Mouse (Mus musculus): Measurements from ENCODE around the gene 9430015G10Rik. TPM values are rescaled to one million over a fixed set of nuclear protein-coding genes. Genes with fewer than 3 reads are reported as not detected.

9430015G10Rik gene
- polyA plus RNA-seq, 1 experiment from 2014 or later: 3.4 TPM

DNA sequence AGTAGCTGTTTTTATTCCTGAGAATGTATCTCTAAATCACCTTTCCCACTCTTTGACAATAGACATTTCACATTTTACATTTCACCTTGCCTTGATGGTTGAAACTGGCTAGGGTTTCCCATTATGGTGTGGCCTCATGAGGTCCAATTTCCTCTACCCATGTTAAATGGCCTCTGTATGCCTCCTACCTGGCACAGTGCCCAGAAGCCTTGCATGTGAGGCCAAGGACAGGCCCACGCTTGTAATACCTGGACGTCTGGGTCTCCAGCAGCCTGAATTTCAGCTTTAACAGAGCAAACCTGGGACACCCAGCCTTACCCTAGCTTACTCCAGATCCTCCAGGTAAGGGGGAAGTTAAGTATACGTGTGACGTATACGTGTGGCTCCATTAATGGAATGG is 26.4 kb upstream of the 9430015G10Rik start:
- peak overlapping the region; percentile 68 for H3K27ac ChIP-seq (ENCODE audit: low read depth, low read length)
- TF ChIP-seq CTCF (IDR thresholded peaks at IDR 0.05; ENCODE audit: low read depth): no peak
- ATAC-seq: peak; percentile 58
- H3K27me3 ChIP-seq (replicated peaks; ENCODE audit: control insufficient read depth, insufficient read depth, low read length): no peaks in the 10 kb centered on the region
- no peak overlapping the region for H3K9ac ChIP-seq (ENCODE audit: low read depth, low read length)
- 44% methylated on average over 5 of the region's 5 CpGs for WGBS
- H3K4me1 ChIP-seq (replicated peaks; ENCODE audit: control insufficient read depth, insufficient read depth, low read length): 0 out of 2 replicates have a peak, but pooled peaks cover 17% of the 10 kb centered on the region
- no peak overlapping the region for H3K4me2 ChIP-seq (replicated peaks; ENCODE audit: low read depth)
- no peaks in the 10 kb centered on the region for H3K36me3 ChIP-seq (ENCODE audit: control insufficient read depth, insufficient read depth)
- no peak overlapping the region for H3K4me3 ChIP-seq (ENCODE audit: low read depth, low read length)
- no peaks in the 10 kb centered on the region for H3K9me3 ChIP-seq (ENCODE audit: control insufficient read depth)

DNA sequence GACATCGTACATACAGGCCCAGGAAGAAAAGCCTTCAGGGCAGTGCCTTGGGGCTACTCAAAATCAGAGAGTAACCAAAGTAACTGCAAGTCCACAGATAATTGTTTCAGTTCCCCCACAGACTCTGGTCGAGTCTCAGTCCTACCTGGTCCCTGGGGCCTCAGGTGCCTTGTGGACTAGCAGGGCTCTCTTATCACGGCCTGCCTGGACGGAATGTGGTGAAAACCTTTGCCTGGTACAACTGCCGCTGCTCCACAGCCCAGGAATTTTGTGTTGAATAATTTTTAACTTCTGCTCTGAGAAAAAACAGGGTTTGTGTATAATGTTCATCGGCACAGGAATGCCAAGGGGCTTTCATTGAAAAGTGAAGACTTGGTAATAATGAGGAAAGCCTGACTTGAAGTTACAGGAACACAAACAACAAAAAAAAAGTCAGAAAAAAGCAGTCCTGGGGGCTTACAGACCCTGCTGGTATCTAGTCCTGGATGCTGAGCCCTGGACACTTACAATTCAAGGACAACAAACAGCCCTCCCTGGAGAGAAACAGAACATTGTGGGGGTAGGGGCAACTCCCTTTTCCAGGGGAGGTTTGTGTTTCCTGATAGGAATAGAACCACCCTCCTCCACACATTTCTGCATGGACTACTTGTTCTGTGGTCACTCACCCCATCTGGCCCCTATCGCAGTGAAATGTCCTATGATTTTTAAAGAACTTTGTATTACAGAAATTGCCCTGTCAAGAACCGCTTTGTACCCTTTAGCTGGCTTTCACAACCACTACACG is 25.5 kb upstream of the 9430015G10Rik start:
- H3K9ac ChIP-seq (ENCODE audit: low read depth, low read length): no peak overlapping the region
- peak overlapping the region; percentile 68; the same call in 1 of the 2 replicates for H3K27ac ChIP-seq (ENCODE audit: low read depth, low read length)
- no peak overlapping the region for H3K4me2 ChIP-seq (replicated peaks; ENCODE audit: low read depth)
- 0 out of 2 replicates have a peak, but pooled peaks cover 17% of the 10 kb centered on the region for H3K4me1 ChIP-seq (replicated peaks; ENCODE audit: control insufficient read depth, insufficient read depth, low read length)
- no peak for ATAC-seq
- no peak for TF ChIP-seq CTCF (IDR thresholded peaks at IDR 0.05; ENCODE audit: low read depth)
- no peaks in the 10 kb centered on the region for H3K9me3 ChIP-seq (ENCODE audit: control insufficient read depth)
- 49% methylated on average over 9 of the region's 9 CpGs for WGBS
- H3K27me3 ChIP-seq (replicated peaks; ENCODE audit: control insufficient read depth, insufficient read depth, low read length): no peaks in the 10 kb centered on the region
- no peak overlapping the region for H3K4me3 ChIP-seq (ENCODE audit: low read depth, low read length)
- no peaks in the 10 kb centered on the region for H3K36me3 ChIP-seq (ENCODE audit: control insufficient read depth, insufficient read depth)

DNA sequence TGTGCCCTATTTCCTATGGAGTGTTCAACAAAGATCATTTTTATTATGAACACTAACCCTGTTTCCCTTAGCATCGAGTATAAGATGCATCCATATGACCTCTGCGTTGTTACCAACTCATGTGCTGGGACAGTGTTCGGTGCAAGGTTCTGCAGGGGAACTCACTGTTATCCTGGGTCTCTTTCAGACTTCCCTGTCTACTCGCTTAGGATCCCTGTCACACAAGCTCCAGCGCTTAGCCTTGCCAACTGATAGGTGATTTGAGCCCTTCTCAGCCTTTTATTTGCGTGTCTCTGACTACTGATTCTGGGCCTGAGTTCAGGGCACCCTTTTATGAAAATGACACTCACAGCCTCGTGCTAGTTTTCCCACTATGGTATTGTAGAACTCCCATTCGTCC is 24.5 kb upstream of the 9430015G10Rik start:
- Histone ChIP-seq H3K4me3 (ENCODE audit: low read depth, low read length) (no peak overlapping the region), H3K27me3 (replicated peaks; ENCODE audit: control insufficient read depth, insufficient read depth, low read length) (no peaks in the 10 kb centered on the region), H3K9me3 (ENCODE audit: control insufficient read depth) (no peaks in the 10 kb centered on the region), H3K9ac (ENCODE audit: low read depth, low read length) (no peak overlapping the region), H3K36me3 (ENCODE audit: control insufficient read depth, insufficient read depth) (no peaks in the 10 kb centered on the region), H3K4me1 (replicated peaks; ENCODE audit: control insufficient read depth, insufficient read depth, low read length) (0 out of 2 replicates have a peak, but pooled peaks cover 16% of the 10 kb centered on the region), H3K27ac (ENCODE audit: low read depth, low read length) (no peak overlapping the region), H3K4me2 (replicated peaks; ENCODE audit: low read depth) (no peak overlapping the region)
- TF ChIP-seq CTCF (IDR thresholded peaks at IDR 0.05; ENCODE audit: low read depth): no peak
- no peak for ATAC-seq
- WGBS: 79% methylated on average over 8 of the region's 8 CpGs

DNA sequence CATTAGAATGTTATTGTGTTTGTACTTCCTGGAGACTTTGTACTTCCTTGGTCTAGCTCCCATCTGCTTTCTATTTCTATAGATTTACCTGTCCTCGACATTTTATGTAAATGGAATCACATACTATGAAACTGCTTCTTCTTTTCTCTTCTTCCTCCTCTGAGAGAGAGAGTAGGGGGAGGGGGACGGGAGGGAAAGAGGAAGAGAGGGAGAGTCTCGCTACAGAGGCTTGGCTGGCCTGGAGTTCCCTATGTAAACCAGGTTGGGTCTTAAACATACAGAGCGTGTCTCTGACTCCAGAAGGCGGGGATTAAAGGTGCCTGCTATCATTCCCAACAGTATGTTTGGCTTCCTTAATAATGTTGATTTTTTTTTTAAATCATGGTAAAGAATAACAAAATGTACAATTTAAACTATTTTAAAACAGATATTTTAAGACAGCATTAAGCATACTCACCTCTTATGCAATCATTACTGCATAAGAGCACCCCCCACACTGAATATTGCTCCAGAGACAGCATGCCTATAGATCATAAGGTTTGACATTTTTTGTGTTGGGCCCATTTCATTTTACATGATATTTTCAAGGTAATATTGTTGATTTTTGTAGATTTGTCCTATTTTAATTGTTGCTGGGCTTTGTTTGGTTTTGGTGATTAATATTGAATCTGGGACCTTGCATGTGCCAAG is 22.2 kb upstream of the 9430015G10Rik start:
- Histone ChIP-seq H3K4me1 (replicated peaks; ENCODE audit: control insufficient read depth, insufficient read depth, low read length) (0 out of 2 replicates have a peak, but pooled peaks cover 6% of the 10 kb centered on the region), H3K9me3 (ENCODE audit: control insufficient read depth) (no peaks in the 10 kb centered on the region), H3K4me3 (ENCODE audit: low read depth, low read length) (no peak overlapping the region), H3K27ac (ENCODE audit: low read depth, low read length) (peak overlapping the region; percentile 73), H3K27me3 (replicated peaks; ENCODE audit: control insufficient read depth, insufficient read depth, low read length) (no peaks in the 10 kb centered on the region), H3K9ac (ENCODE audit: low read depth, low read length) (no peak overlapping the region), H3K36me3 (ENCODE audit: control insufficient read depth, insufficient read depth) (no peaks in the 10 kb centered on the region), H3K4me2 (replicated peaks; ENCODE audit: low read depth) (no peak overlapping the region; the same call in 1 of the 2 replicates)
- peak; percentile 57 for ATAC-seq
- no peak for TF ChIP-seq CTCF (IDR thresholded peaks at IDR 0.05; ENCODE audit: low read depth)
- WGBS: 13% methylated on average over 5 of the region's 5 CpGs

DNA sequence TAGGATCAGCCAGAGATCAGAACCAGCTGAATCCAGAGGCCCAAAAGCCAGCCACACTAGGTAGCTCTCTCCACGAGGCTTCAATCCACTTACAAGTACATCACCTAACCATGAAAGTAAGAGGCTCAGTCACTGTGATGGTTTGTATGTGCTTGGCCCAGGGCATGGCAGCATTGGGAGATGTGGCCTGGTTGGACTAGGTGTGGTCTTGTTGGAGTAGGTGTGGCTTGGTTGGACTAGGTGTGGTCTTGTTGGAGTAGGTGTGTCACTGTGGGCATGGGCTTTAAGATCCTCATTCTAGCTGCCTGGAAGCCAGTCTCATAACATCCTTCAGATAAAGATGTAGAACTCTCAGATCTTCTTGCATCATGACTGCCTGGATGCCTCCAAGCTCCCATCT is 18.5 kb upstream of the 9430015G10Rik start:
- ATAC-seq: 0 out of 2 replicates have a peak, but pooled peaks have one; percentile 26
- Histone ChIP-seq H3K4me1 (replicated peaks; ENCODE audit: control insufficient read depth, insufficient read depth, low read length) (no peaks in the 10 kb centered on the region), H3K9ac (ENCODE audit: low read depth, low read length) (no peak overlapping the region), H3K4me2 (replicated peaks; ENCODE audit: low read depth) (no peak overlapping the region), H3K27ac (ENCODE audit: low read depth, low read length) (no peak overlapping the region), H3K27me3 (replicated peaks; ENCODE audit: control insufficient read depth, insufficient read depth, low read length) (no peaks in the 10 kb centered on the region), H3K4me3 (ENCODE audit: low read depth, low read length) (no peak overlapping the region), H3K9me3 (ENCODE audit: control insufficient read depth) (no peaks in the 10 kb centered on the region), H3K36me3 (ENCODE audit: control insufficient read depth, insufficient read depth) (no peaks in the 10 kb centered on the region)
- 85% methylated on average over 1 of the region's 1 CpGs for WGBS
- TF ChIP-seq CTCF (IDR thresholded peaks at IDR 0.05; ENCODE audit: low read depth): no peak

DNA sequence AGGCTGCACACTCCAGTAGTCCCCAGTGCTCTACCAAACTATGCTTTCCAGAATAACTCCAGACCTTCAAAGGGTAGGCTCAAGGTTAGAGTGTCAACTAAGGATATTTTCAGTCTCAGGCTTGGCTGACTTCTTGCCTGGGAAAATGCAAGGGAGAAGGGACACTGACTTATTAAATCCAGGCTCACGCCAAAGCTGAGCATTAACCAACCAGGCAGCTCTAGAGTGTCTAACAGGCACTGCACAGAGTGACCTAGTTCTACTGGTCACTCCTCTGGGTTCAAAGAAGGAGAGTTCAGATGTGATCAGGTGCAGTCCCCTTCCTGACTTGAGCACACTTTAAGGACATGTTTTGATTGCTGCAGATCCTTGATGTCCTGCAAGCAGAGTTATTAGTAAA is 17.0 kb upstream of the 9430015G10Rik start:
- H3K9ac ChIP-seq (ENCODE audit: low read depth, low read length): no peak overlapping the region
- H3K4me3 ChIP-seq (ENCODE audit: low read depth, low read length): no peak overlapping the region
- no peak overlapping the region for H3K4me2 ChIP-seq (replicated peaks; ENCODE audit: low read depth)
- H3K4me1 ChIP-seq (replicated peaks; ENCODE audit: control insufficient read depth, insufficient read depth, low read length): no peaks in the 10 kb centered on the region
- no peaks in the 10 kb centered on the region for H3K27me3 ChIP-seq (replicated peaks; ENCODE audit: control insufficient read depth, insufficient read depth, low read length)
- no peak for ATAC-seq
- TF ChIP-seq CTCF (IDR thresholded peaks at IDR 0.05; ENCODE audit: low read depth): no peak
- no peak overlapping the region for H3K27ac ChIP-seq (ENCODE audit: low read depth, low read length)
- no peaks in the 10 kb centered on the region for H3K9me3 ChIP-seq (ENCODE audit: control insufficient read depth)
- H3K36me3 ChIP-seq (ENCODE audit: control insufficient read depth, insufficient read depth): no peaks in the 10 kb centered on the region
- WGBS: 78% methylated on average over 1 of the region's 1 CpGs
